Comparison of ENCODE assay signal across 8 mouse cellular contexts in genomic region chr6:17637205-17638203, GRCm38 (mm10). TPM values are rescaled to one million over a fixed set of nuclear protein-coding genes. Genes with fewer than 3 reads are reported as not detected.
A peak's percentile ranks its signal among the peaks of the same experiment; 100 is the strongest.
DNase-seq lines count a peak whose midpoint lies in the region; ATAC-seq and TF ChIP-seq lines count a peak whose summit lies in the region.

No protein-coding gene starts in this region.

- WGBS in intestine, embryonic 16.5 days, result under 1% methylated on average over 60 of the region's 62 CpGs
- whole genome bisulfite sequencing in stomach, postnatal 0 days, result under 1% methylated on average over 42 of the region's 62 CpGs

- H3ac ChIP-seq in myocyte (ENCODE audit: control insufficient read depth, insufficient read length), result peak overlapping the region; percentile 38

- H3K9ac ChIP-seq in intestine, embryonic 16.5 days (ENCODE audit: low read depth, low read length), result peak overlapping the region; percentile 98
- H3K9ac ChIP-seq in stomach, postnatal 0 days (ENCODE audit: low read length), result peak overlapping the region; percentile 96

- H3K27ac ChIP-seq in intestine, embryonic 16.5 days (ENCODE audit: low read length), result peak overlapping the region; percentile 97
- H3K27ac ChIP-seq in stomach, postnatal 0 days (replicated peaks), result peak overlapping the region; percentile 99

- TF ChIP-seq CTCF in stomach, postnatal 0 days (IDR thresholded peaks at IDR 0.05; ENCODE audit: low read depth), result 0 out of 2 replicates have a peak, but pooled peaks have one; percentile 5

- H3K27me3 ChIP-seq in intestine, embryonic 16.5 days (replicated peaks; ENCODE audit: control insufficient read depth, insufficient read depth, low read length), result no peaks in the 10 kb centered on the region
- no peaks in the 10 kb centered on the region for H3K27me3 ChIP-seq in myocyte (ENCODE audit: control insufficient read depth, insufficient read depth, insufficient read length)
- H3K27me3 ChIP-seq in stomach, postnatal 0 days (ENCODE audit: control insufficient read depth, insufficient read depth, low read length), result no peaks in the 10 kb centered on the region

- DNase-seq in A20 (ENCODE audit: low read depth, low spot score) (peak; percentile 67), ZHBTc4 (ENCODE audit: low read depth, low spot score) (peak; percentile 51), liver (peak; percentile 53)
- DNase-seq in embryo, embryonic 10 days (ENCODE audit: low spot score), result peak; percentile 60
- DNase-seq in gastrocnemius, postnatal 14 days, result peak; percentile 18
- no peak for DNase-seq in stomach, postnatal 0 days (ENCODE audit: low spot score)

- no peaks in the 10 kb centered on the region for H3K36me3 ChIP-seq in intestine, embryonic 16.5 days (ENCODE audit: control insufficient read depth, insufficient read depth, low read length)
- peaks cover 2% of the 10 kb centered on the region for H3K36me3 ChIP-seq in myocyte (ENCODE audit: control insufficient read depth, insufficient read depth)
- H3K36me3 ChIP-seq in stomach, postnatal 0 days (ENCODE audit: control insufficient read depth, insufficient read depth, low read length), result no peaks in the 10 kb centered on the region

- peaks cover 8% of the 10 kb centered on the region for H3K4me1 ChIP-seq in intestine, embryonic 16.5 days (ENCODE audit: control insufficient read depth, insufficient read depth, low read length)
- 0 out of 2 replicates have a peak, but pooled peaks cover 2% of the 10 kb centered on the region for H3K4me1 ChIP-seq in stomach, postnatal 0 days (replicated peaks; ENCODE audit: control insufficient read depth, insufficient read depth)

- H3K4me3 ChIP-seq in intestine, embryonic 16.5 days (ENCODE audit: low read length), result peak overlapping the region; percentile 90
- H3K4me3 ChIP-seq in myocyte, result peak overlapping the region; percentile 49
- H3K4me3 ChIP-seq in stomach, postnatal 0 days (ENCODE audit: low read depth, low read length), result peak overlapping the region; percentile 93

- peak overlapping the region; percentile 81 for H3K4me2 ChIP-seq in intestine, embryonic 16.5 days (ENCODE audit: low read depth, low read length)
- H3K4me2 ChIP-seq in myocyte (ENCODE audit: low read depth), result peak overlapping the region; percentile 80
- H3K4me2 ChIP-seq in stomach, postnatal 0 days (replicated peaks; ENCODE audit: low read depth), result peak overlapping the region; percentile 67

- no peak for TF ChIP-seq POLR2A in myocyte (IDR thresholded peaks at IDR 0.05; ENCODE audit: insufficient read length, low read depth)

- intact Hi-C loops in gastrocnemius, postnatal 14 days (cut with DNase I; ENCODE audit: low total_unique reads), result no loop called here

- peak; percentile 86 for ATAC-seq in intestine, embryonic 16.5 days
- peak; percentile 85 for ATAC-seq in stomach, postnatal 0 days (ENCODE audit: low FRiP score, low TSS enrichment)

- TF ChIP-seq EP300 in stomach, postnatal 0 days (optimal IDR thresholded peaks at IDR 0.05), result no peak

- H3K79me2 ChIP-seq in myocyte (ENCODE audit: control insufficient read depth, insufficient read depth), result peaks cover 51% of the 10 kb centered on the region

- H3K9me3 ChIP-seq in intestine, embryonic 16.5 days (ENCODE audit: control insufficient read depth, low read length), result no peaks in the 10 kb centered on the region
- H3K9me3 ChIP-seq in stomach, postnatal 0 days (ENCODE audit: control insufficient read depth, low read length), result no peaks in the 10 kb centered on the region

TF ChIP-seq in myocyte, 11 proteins besides CTCF, POLR2A, EP300 and RAD21:
- TF ChIP-seq SRF (IDR thresholded peaks at IDR 0.05; ENCODE audit: control insufficient read depth, insufficient read length, low read depth) (no peak), MYOG (IDR thresholded peaks at IDR 0.05; ENCODE audit: control insufficient read depth in 1 of 3, insufficient read depth in 1 of 3, insufficient read length in 2 of 3, low read depth in 2 of 3) (no peak), MAX (IDR thresholded peaks at IDR 0.05; ENCODE audit: low read depth) (no peak), E2F4 (IDR thresholded peaks at IDR 0.05; ENCODE audit: insufficient read depth) (no peak), TCF12 (IDR thresholded peaks at IDR 0.05; ENCODE audit: insufficient read depth, poor library complexity, severe bottlenecking) (no peak), REST (IDR thresholded peaks at IDR 0.05; ENCODE audit: insufficient read depth, insufficient read length) (no peak), TCF3 (IDR thresholded peaks at IDR 0.05; ENCODE audit: insufficient read length, low read depth) (no peak), CEBPB (IDR thresholded peaks at IDR 0.05; ENCODE audit: insufficient read depth, poor library complexity, severe bottlenecking) (no peak), USF1 (IDR thresholded peaks at IDR 0.05; ENCODE audit: low read depth) (no peak), POLR2AphosphoS2 (IDR thresholded peaks at IDR 0.05; ENCODE audit: insufficient read length, low read depth) (no peak), MYOD1 (IDR thresholded peaks at IDR 0.05; ENCODE audit: control insufficient read depth in 1 of 3, insufficient read length in 2 of 3, low read depth in 2 of 3) (no peak)

RNA-seq across cellular contexts. Expression of gene Capza2, which starts 1.5 kb away (rescaled TPM):
- 100 to 1,000 TPM; 314 to 329 TPM for total RNA-seq in gastrocnemius, postnatal 14 days (2021)
- polyA plus RNA-seq in intestine, embryonic 16.5 days (2015; fragmentation: Nextera tagmentation; extraction: Ambion mirVana), result 235 and 245 TPM in 2 replicates
- 66.3 TPM for polyA plus RNA-seq in myocyte (2012; fragmentation: generic; extraction: Trizol)
- polyA plus RNA-seq in stomach, postnatal 0 days (2015; fragmentation: Nextera tagmentation; extraction: Ambion mirVana), result 161 and 167 TPM in 2 replicates

RNA-seq across cellular contexts. Expression of gene St7, which starts 55.2 kb away (rescaled TPM):
- total RNA-seq in gastrocnemius, postnatal 14 days (2021), result 1 to 10 TPM; 8.5 to 9.9 TPM
- 20.5 and 21.8 TPM in 2 replicates for polyA plus RNA-seq in intestine, embryonic 16.5 days (2015; fragmentation: Nextera tagmentation; extraction: Ambion mirVana)
- polyA plus RNA-seq in myocyte (2012; fragmentation: generic; extraction: Trizol), result 8.4 TPM
- polyA plus RNA-seq in stomach, postnatal 0 days (2015; fragmentation: Nextera tagmentation; extraction: Ambion mirVana), result 11.8 and 12.5 TPM in 2 replicates
